Mouse (Mus musculus): ENCODE measurements around the gene Nr6a1.

DNA sequence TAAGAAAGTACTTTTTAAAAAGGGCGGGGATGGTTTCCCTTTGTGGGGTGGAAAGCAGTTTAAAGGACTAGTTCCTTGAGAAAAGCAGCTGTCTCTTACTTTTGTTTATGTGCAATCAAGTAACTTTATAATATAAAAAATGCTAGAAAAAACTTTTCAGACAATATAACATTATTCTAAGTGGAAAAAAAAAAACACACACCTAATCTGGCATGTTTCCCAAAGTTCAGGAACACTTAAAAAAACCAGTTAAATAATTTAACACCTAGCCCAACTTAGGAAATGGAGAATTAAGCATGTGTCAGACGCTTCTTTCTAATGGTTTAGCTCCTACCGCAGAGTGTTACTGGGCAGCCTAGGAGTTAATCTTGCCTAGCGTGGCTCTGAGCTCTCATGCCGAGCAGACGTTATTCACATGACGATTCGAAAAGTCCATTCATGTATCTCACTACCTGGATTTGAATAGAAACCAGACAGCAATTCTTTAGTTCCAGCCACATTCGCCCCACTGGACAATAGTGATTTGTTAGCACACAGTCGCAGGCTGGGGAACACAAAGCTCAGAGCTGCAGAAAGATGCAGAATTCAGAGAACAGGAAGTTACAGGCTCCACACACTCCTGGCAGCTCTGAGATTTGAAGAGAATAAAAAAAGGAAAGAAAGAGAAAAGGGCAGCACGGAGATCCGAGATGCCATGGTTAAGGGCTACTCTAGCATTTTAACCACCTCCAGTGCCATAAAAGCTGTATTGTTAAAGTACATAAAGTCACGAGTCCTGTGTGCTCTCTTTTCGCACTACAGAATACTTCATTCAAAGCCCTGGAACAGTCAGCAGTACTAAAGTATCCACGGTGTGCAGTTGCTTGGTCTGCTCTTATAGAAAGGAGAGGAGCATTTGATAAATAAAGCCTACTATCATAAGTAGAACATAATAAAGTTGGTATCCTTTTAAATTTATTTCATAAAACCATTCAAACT lies 102.4 kb downstream of the Nr6a1 start:
- TF ChIP-seq CTCF (IDR thresholded peaks at IDR 0.05; ENCODE audit: extremely low read depth, insufficient read depth, low read length), result no peak
- TF ChIP-seq POLR2A (IDR thresholded peaks at IDR 0.05; ENCODE audit: extremely low read depth, insufficient read depth, low read length), result no peak
